Comparison of ENCODE assay signal across 35 mouse cellular contexts in the genomic region with DNA sequence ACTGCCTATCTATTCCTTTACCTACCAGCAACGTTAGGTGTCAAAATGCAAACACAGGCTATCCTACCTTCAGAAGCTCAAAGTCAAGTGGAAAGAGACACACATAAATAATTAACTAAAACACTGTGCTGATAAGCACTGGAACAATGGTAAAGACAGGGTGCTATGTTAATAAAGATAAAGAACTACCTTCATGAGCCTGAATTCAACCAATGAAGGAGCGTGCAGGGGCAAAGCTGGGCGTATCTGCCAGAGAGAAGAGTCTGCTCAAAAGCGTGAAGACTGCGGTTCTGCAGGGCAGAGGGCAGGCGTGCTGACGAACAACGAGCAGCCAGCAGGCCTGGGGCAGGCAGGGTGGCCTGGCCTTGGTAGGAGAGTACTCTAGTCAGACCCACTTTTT. TPM values are rescaled to one million over a fixed set of nuclear protein-coding genes. Genes with fewer than 3 reads are reported as not detected.
DNase-seq lines count a peak whose midpoint lies in the region; ATAC-seq and TF ChIP-seq lines count a peak whose summit lies in the region.
"Had no signal": no experiment of that assay in that cellular context is flagged by ENCODE, and none has a peak within 500 bp of the region (broad histone marks: within the 10 kb centered on the region; RNA-seq: fewer than 3 reads in every experiment).

No protein-coding gene starts in this region.

- 0 out of 2 replicates have a peak, but pooled peaks cover 4% of the 10 kb centered on the region for H3K36me3 ChIP-seq in intestine, embryonic 15.5 days
- H3K36me3 ChIP-seq in liver, embryonic 12.5 days, result peaks cover 49% of the 10 kb centered on the region
- peaks cover 21% of the 10 kb centered on the region for H3K36me3 ChIP-seq in liver, postnatal 0 days (replicated peaks; ENCODE audit: insufficient read depth, low read length)
- peaks cover 32% of the 10 kb centered on the region for H3K36me3 ChIP-seq in hindbrain, embryonic 12.5 days

- ATAC-seq in intestine, embryonic 15.5 days, result peak; percentile 93
- peak; percentile 49; the same call in 1 of the 2 replicates for ATAC-seq in liver, embryonic 12.5 days
- peak; percentile 29 for ATAC-seq in liver, postnatal 0 days
- no peak for ATAC-seq in hindbrain, embryonic 12.5 days (ENCODE audit: low FRiP score)
- ATAC-seq: forebrain, embryonic 14.5 days; hindbrain, embryonic 16.5 days had no signal

- no peaks in the 10 kb centered on the region for H3K27me3 ChIP-seq in intestine, embryonic 15.5 days (replicated peaks)
- no peaks in the 10 kb centered on the region for H3K27me3 ChIP-seq in liver, embryonic 12.5 days (replicated peaks)
- H3K27me3 ChIP-seq in liver, postnatal 0 days (ENCODE audit: insufficient read depth, low read length), result no peaks in the 10 kb centered on the region
- no peaks in the 10 kb centered on the region for H3K27me3 ChIP-seq in hindbrain, embryonic 12.5 days
- H3K27me3 ChIP-seq: embryonic facial prominence, embryonic 12.5 days; heart, embryonic 13.5 days; midbrain, embryonic 12.5 days; neural tube, embryonic 12.5 days; stomach, embryonic 15.5 days had no signal

- WGBS in intestine, embryonic 15.5 days, result 60% methylated on average over 8 of the region's 8 CpGs
- 70% methylated on average over 8 of the region's 8 CpGs for WGBS in liver, embryonic 12.5 days (ENCODE audit: insufficient replicate concordance)
- 52% methylated on average over 8 of the region's 8 CpGs for WGBS in liver, postnatal 0 days (ENCODE audit: insufficient replicate concordance)
- WGBS in hindbrain, embryonic 12.5 days, result 92% methylated on average over 8 of the region's 8 CpGs

- H3K27ac ChIP-seq in intestine, embryonic 15.5 days, result no peak overlapping the region
- no peak overlapping the region for H3K27ac ChIP-seq in liver, embryonic 12.5 days
- 0 out of 2 replicates have a peak overlapping the region, but pooled peaks have one; percentile 16 for H3K27ac ChIP-seq in liver, postnatal 0 days (ENCODE audit: low read depth)
- H3K27ac ChIP-seq in hindbrain, embryonic 12.5 days, result no peak overlapping the region
- H3K27ac ChIP-seq: embryonic facial prominence, embryonic 12.5 days; gastrocnemius, adult 2 months; heart, embryonic 13.5 days; midbrain, embryonic 12.5 days; neural tube, embryonic 12.5 days; stomach, embryonic 15.5 days had no signal

- H3K4me1 ChIP-seq in intestine, embryonic 15.5 days (replicated peaks), result no peaks in the 10 kb centered on the region; the same call in 1 of the 2 replicates
- peaks cover 24% of the 10 kb centered on the region for H3K4me1 ChIP-seq in liver, embryonic 12.5 days
- peaks cover 17% of the 10 kb centered on the region; the same call in 1 of the 2 replicates for H3K4me1 ChIP-seq in liver, postnatal 0 days (ENCODE audit: insufficient read depth)
- no peaks in the 10 kb centered on the region for H3K4me1 ChIP-seq in hindbrain, embryonic 12.5 days
- H3K4me1 ChIP-seq: embryonic facial prominence, embryonic 12.5 days; heart, embryonic 13.5 days; midbrain, embryonic 12.5 days; neural tube, embryonic 12.5 days; stomach, embryonic 15.5 days had no signal

- no peak overlapping the region for H3K4me3 ChIP-seq in intestine, embryonic 15.5 days (replicated peaks)
- H3K4me3 ChIP-seq in liver, embryonic 12.5 days, result no peak overlapping the region
- H3K4me3 ChIP-seq in liver, postnatal 0 days (ENCODE audit: low read depth, low read length), result no peak overlapping the region
- no peak overlapping the region for H3K4me3 ChIP-seq in hindbrain, embryonic 12.5 days
- H3K4me3 ChIP-seq: embryonic facial prominence, embryonic 12.5 days; gastrocnemius, adult 2 months; heart, embryonic 13.5 days; midbrain, embryonic 12.5 days; myocyte; neural tube, embryonic 12.5 days; stomach, embryonic 15.5 days had no signal

- TF ChIP-seq CTCF in liver, postnatal 0 days (IDR thresholded peaks at IDR 0.05; ENCODE audit: low read depth), result no peak

- H3K9me3 ChIP-seq in intestine, embryonic 15.5 days, result no peaks in the 10 kb centered on the region
- no peaks in the 10 kb centered on the region for H3K9me3 ChIP-seq in liver, embryonic 12.5 days (replicated peaks)
- no peaks in the 10 kb centered on the region for H3K9me3 ChIP-seq in liver, postnatal 0 days (ENCODE audit: low read length)
- no peaks in the 10 kb centered on the region for H3K9me3 ChIP-seq in hindbrain, embryonic 12.5 days (replicated peaks)
- H3K9me3 ChIP-seq: embryonic facial prominence, embryonic 12.5 days; heart, embryonic 13.5 days; midbrain, embryonic 12.5 days; neural tube, embryonic 12.5 days; stomach, embryonic 15.5 days had no signal

- DNase-seq in liver, postnatal 0 days, result no peak
- no peak for DNase-seq in urinary bladder, postnatal 36 days (ENCODE audit: low spot score in 2 of 2)
- no peak for DNase-seq in retina, embryonic 14.5 days (ENCODE audit: low spot score)
- no peak for DNase-seq in layer of hippocampus, adult 11-12 months (ENCODE audit: low spot score)
- DNase-seq: adrenal gland, adult 8-10 months; B cell, adult 2 months; cerebellum, adult 11-12 months; cerebellum, adult 9-11 months; embryo, embryonic 11 days; gastrocnemius, adult 2 months; gastrocnemius, postnatal 36 days; heart, postnatal 10 days; kidney, adult 11 months; kidney, postnatal 36 days; layer of hippocampus, postnatal 36 days; left cerebral cortex, postnatal 4 days; lung, embryonic 14.5 days; lung, postnatal 14 days; right cerebral cortex, postnatal 4 days; thymus, postnatal 14 days had no signal

- H3K4me2 ChIP-seq in intestine, embryonic 15.5 days (replicated peaks), result no peak overlapping the region
- H3K4me2 ChIP-seq in liver, embryonic 12.5 days, result no peak overlapping the region
- no peak overlapping the region for H3K4me2 ChIP-seq in liver, postnatal 0 days (ENCODE audit: low read depth, low read length)
- H3K4me2 ChIP-seq in hindbrain, embryonic 12.5 days (replicated peaks), result no peak overlapping the region
- H3K4me2 ChIP-seq: embryonic facial prominence, embryonic 12.5 days; heart, embryonic 13.5 days; lung, embryonic 14.5 days; midbrain, embryonic 12.5 days; neural tube, embryonic 12.5 days; stomach, embryonic 15.5 days had no signal

- H3K9ac ChIP-seq in intestine, embryonic 15.5 days, result no peak overlapping the region
- no peak overlapping the region for H3K9ac ChIP-seq in liver, embryonic 12.5 days
- no peak overlapping the region for H3K9ac ChIP-seq in liver, postnatal 0 days (replicated peaks)
- H3K9ac ChIP-seq in hindbrain, embryonic 12.5 days, result no peak overlapping the region
- H3K9ac ChIP-seq: embryonic facial prominence, embryonic 12.5 days; heart, embryonic 13.5 days; lung, embryonic 14.5 days; midbrain, embryonic 12.5 days; neural tube, embryonic 12.5 days; stomach, embryonic 15.5 days had no signal

- no peak for TF ChIP-seq EP300 in liver, postnatal 0 days (IDR thresholded peaks at IDR 0.05; ENCODE audit: low read depth)

RNA-seq across cellular contexts. Expression of gene Xrcc6, which starts 16.6 kb away (rescaled TPM):
- polyA plus RNA-seq in intestine, embryonic 15.5 days (2015; fragmentation: Nextera tagmentation; extraction: Ambion mirVana), result 76.1 and 79.6 TPM in 2 replicates
- polyA plus RNA-seq in liver, embryonic 12.5 days (2016; fragmentation: Nextera tagmentation; extraction: Ambion mirVana), result 94.9 and 98.7 TPM in 2 replicates
- 25.7 and 27.8 TPM in 2 replicates for polyA plus RNA-seq in liver, postnatal 0 days (2015; fragmentation: Nextera tagmentation; extraction: Ambion mirVana)
- 58.4 and 62.3 TPM in 2 replicates for polyA plus RNA-seq in hindbrain, embryonic 12.5 days (2016; fragmentation: Nextera tagmentation; extraction: Ambion mirVana)

RNA-seq across cellular contexts. Expression of gene 1700029P11Rik, which starts 23.9 kb away (rescaled TPM):
- not detected in 2 replicates for polyA plus RNA-seq in intestine, embryonic 15.5 days (2015; fragmentation: Nextera tagmentation; extraction: Ambion mirVana)
- polyA plus RNA-seq in liver, embryonic 12.5 days (2016; fragmentation: Nextera tagmentation; extraction: Ambion mirVana), result not detected in 2 replicates
- not detected in 2 replicates for polyA plus RNA-seq in liver, postnatal 0 days (2015; fragmentation: Nextera tagmentation; extraction: Ambion mirVana)
- not detected in 2 replicates for polyA plus RNA-seq in hindbrain, embryonic 12.5 days (2016; fragmentation: Nextera tagmentation; extraction: Ambion mirVana)
- polyA plus RNA-seq: embryonic facial prominence, embryonic 12.5 days; forebrain, embryonic 14.5 days; heart, embryonic 13.5 days; hindbrain, embryonic 16.5 days; kidney, embryonic 14.5 days; limb, embryonic 14.5 days; lung, embryonic 14.5 days; midbrain, embryonic 12.5 days; midbrain, postnatal 0 days; myocyte; neural tube, embryonic 12.5 days; stomach, embryonic 15.5 days; urinary bladder, adult 2 months had no signal

RNA-seq across cellular contexts. Expression of gene Desi1, which starts 29.4 kb away (rescaled TPM):
- polyA plus RNA-seq in intestine, embryonic 15.5 days (2015; fragmentation: Nextera tagmentation; extraction: Ambion mirVana), result 19.8 and 21.3 TPM in 2 replicates
- 19.6 and 21.8 TPM in 2 replicates for polyA plus RNA-seq in liver, embryonic 12.5 days (2016; fragmentation: Nextera tagmentation; extraction: Ambion mirVana)
- polyA plus RNA-seq in liver, postnatal 0 days (2015; fragmentation: Nextera tagmentation; extraction: Ambion mirVana), result 14.6 and 15.0 TPM in 2 replicates
- polyA plus RNA-seq in hindbrain, embryonic 12.5 days (2016; fragmentation: Nextera tagmentation; extraction: Ambion mirVana), result 41.4 and 42.3 TPM in 2 replicates

RNA-seq across cellular contexts. Expression of gene Snu13, which starts 43.1 kb away (rescaled TPM):
- polyA plus RNA-seq in intestine, embryonic 15.5 days (2015; fragmentation: Nextera tagmentation; extraction: Ambion mirVana), result 256 and 273 TPM in 2 replicates
- 232 and 235 TPM in 2 replicates for polyA plus RNA-seq in liver, embryonic 12.5 days (2016; fragmentation: Nextera tagmentation; extraction: Ambion mirVana)
- polyA plus RNA-seq in liver, postnatal 0 days (2015; fragmentation: Nextera tagmentation; extraction: Ambion mirVana), result 84.6 and 92.1 TPM in 2 replicates
- 169 and 192 TPM in 2 replicates for polyA plus RNA-seq in hindbrain, embryonic 12.5 days (2016; fragmentation: Nextera tagmentation; extraction: Ambion mirVana)

RNA-seq across cellular contexts. Expression of gene Pmm1, which starts 43.5 kb away (rescaled TPM):
- polyA plus RNA-seq in intestine, embryonic 15.5 days (2015; fragmentation: Nextera tagmentation; extraction: Ambion mirVana), result 22.5 and 23.2 TPM in 2 replicates
- 24.6 and 28.0 TPM in 2 replicates for polyA plus RNA-seq in liver, embryonic 12.5 days (2016; fragmentation: Nextera tagmentation; extraction: Ambion mirVana)
- polyA plus RNA-seq in liver, postnatal 0 days (2015; fragmentation: Nextera tagmentation; extraction: Ambion mirVana), result 9.8 and 10.1 TPM in 2 replicates
- polyA plus RNA-seq in hindbrain, embryonic 12.5 days (2016; fragmentation: Nextera tagmentation; extraction: Ambion mirVana), result 30.7 and 32.3 TPM in 2 replicates
